Mouse (Mus musculus): Measurements from ENCODE around the gene Scmh1.

The Scmh1 gene

DNA sequence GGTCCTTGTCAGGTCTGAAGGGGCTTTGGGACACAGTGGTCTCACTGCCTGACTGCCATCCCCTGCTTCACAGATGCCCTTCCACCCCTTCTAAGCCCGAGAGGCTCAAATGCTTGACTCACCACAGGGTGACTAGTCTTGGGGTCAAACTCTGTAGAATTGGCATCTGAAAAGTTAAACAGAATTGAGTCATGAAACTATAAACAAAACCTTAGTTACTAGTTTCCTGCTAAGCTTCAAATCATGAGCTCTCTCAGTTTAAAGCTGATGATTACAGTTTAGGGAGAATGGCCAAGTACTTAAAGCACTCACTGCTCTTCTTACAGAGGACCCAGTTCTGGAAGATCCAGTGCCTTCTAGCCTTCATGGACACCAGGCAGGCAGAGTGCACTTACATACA lies 139.8 kb downstream of the Scmh1 start:
- DNase-seq (ENCODE audit: low read depth, low spot score), result no peak

GRCm38 (mm10) chr4:120556592-120556991 lies 151.5 kb downstream of the Scmh1 start:
- DNase-seq (ENCODE audit: low read depth, low spot score), result no peak

DNA sequence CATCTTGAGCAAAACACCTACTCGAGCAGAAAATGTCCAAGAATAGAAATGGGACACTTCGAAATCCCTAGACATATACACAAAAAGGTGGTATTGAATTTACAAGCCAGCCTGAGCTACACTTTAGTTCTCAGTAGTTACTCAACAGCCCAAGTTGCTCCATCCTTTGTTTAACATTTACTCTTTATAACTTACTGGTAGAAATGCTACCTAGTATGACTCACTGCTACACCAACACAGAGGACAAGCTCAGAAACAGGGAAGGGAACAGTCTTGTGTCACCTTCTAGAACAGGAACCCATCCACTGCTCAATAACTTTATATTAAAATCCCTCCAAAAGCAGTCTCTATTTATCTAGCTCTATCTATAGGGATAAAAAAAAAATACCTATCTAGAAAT lies 160.6 kb downstream of the Scmh1 start:
- no peak for DNase-seq (ENCODE audit: low read depth, low spot score)

- DNase-seq (ENCODE audit: low read depth, low spot score), result no peak
Measured at GRCm38 (mm10) chr4:120568005-120568404, 162.9 kb downstream of the Scmh1 start.

GRCm38 (mm10) chr4:120569025-120569424 lies 163.9 kb downstream of the Scmh1 start:
- DNase-seq (ENCODE audit: low read depth, low spot score), result no peak

GRCm38 (mm10) chr4:120569486-120570437 lies 164.7 kb downstream of the Scmh1 start, which contains the start of gene Ctps:
Gene Ctps (minus strand): TSS chr4:120570276.
- peak; percentile 76 for DNase-seq (ENCODE audit: low read depth, low spot score)

GRCm38 (mm10) chr4:120570438-120571069 lies 165.5 kb downstream of the Scmh1 start:
- no peak for DNase-seq (ENCODE audit: low read depth, low spot score)

DNA sequence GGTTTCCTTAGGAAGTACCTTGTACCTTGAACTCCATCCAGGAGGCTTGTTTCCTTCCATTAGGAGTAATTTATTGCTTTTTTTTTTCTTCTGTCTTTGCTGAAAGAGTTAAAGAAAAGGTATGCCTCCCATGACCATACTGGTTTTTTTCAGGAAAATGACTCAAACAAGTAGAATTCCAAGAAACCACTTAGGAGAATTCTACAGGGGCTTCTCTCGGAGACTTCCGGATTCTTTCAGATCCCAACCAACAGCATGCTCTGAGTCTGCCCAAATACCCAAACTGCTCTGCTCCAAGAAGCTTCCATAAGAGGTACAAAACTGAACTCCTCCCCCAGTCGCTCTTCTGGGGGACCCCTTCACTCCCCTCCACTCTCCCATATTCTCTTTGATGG lies 166.0 kb downstream of the Scmh1 start:
- no peak for DNase-seq (ENCODE audit: low read depth, low spot score)

GRCm38 (mm10) chr4:120571691-120572090 lies 166.6 kb downstream of the Scmh1 start:
- no peak for DNase-seq (ENCODE audit: low read depth, low spot score)

All from WW6 (cell line).